Mouse (Mus musculus): ENCODE measurements around the gene Tasp1.

- TF ChIP-seq CTCF (IDR thresholded peaks at IDR 0.05; ENCODE audit: control insufficient read depth, insufficient read depth, insufficient replicate concordance, low read depth, low read length) (no peak), POLR2A (IDR thresholded peaks at IDR 0.05; ENCODE audit: control insufficient read depth, low read depth, low read length) (no peak)
These were observed 207.0 kb downstream of the Tasp1 start for GRCm38 (mm10) chr2:139859424-139860132.

Data from testis, adult 2 months (tissue).